Mouse (Mus musculus): ENCODE measurements around the gene Hormad2. TPM values are rescaled to one million over a fixed set of nuclear protein-coding genes. Genes with fewer than 3 reads are reported as not detected.

Gene Hormad2
- total and polyA plus RNA-seq, 2 experiments from 2014 or later, result 0.10 TPM; not detected in 1

- 45% methylated on average over 25 of the region's 25 CpGs for WGBS
- H3K9ac ChIP-seq (replicated peaks; ENCODE audit: low read length, poor library complexity, severe bottlenecking), result no peak overlapping the region
- DNase-seq (ENCODE audit: low spot score) (peak; percentile 54), ATAC-seq (ENCODE audit: low FRiP score) (no peak)
- no peak overlapping the region for H3K4me2 ChIP-seq (ENCODE audit: low read depth, low read length, poor library complexity, severe bottlenecking)
- TF ChIP-seq CTCF (IDR thresholded peaks at IDR 0.05), result no peak
- no peaks in the 10 kb centered on the region for H3K36me3 ChIP-seq (ENCODE audit: insufficient read depth, low read length)
- H3K4me3 ChIP-seq (ENCODE audit: low read depth, low read length), result no peak overlapping the region
- H3K27me3 ChIP-seq (ENCODE audit: insufficient read depth, low read length), result no peaks in the 10 kb centered on the region
- no peaks in the 10 kb centered on the region for H3K4me1 ChIP-seq (ENCODE audit: insufficient read depth, low read length)
- H3K27ac ChIP-seq (ENCODE audit: low read depth, low read length), result no peak overlapping the region; the same call in 1 of the 2 replicates
- no peaks in the 10 kb centered on the region for H3K9me3 ChIP-seq (ENCODE audit: low read length)
Observed at GRCm38 (mm10) chr11:4308514-4309450, 132.1 kb downstream of the Hormad2 start.

- ATAC-seq (ENCODE audit: low FRiP score) (no peak), DNase-seq (ENCODE audit: low spot score) (no peak)
- Histone ChIP-seq H3K27me3 (ENCODE audit: insufficient read depth, low read length) (no peaks in the 10 kb centered on the region), H3K9ac (replicated peaks; ENCODE audit: low read length, poor library complexity, severe bottlenecking) (no peak overlapping the region), H3K4me3 (ENCODE audit: low read depth, low read length) (no peak overlapping the region), H3K4me2 (ENCODE audit: low read depth, low read length, poor library complexity, severe bottlenecking) (no peak overlapping the region), H3K9me3 (ENCODE audit: low read length) (no peaks in the 10 kb centered on the region), H3K4me1 (ENCODE audit: insufficient read depth, low read length) (no peaks in the 10 kb centered on the region), H3K27ac (ENCODE audit: low read depth, low read length) (no peak overlapping the region), H3K36me3 (ENCODE audit: insufficient read depth, low read length) (no peaks in the 10 kb centered on the region)
- 21% methylated on average over 6 of the region's 6 CpGs for WGBS
- no peak for TF ChIP-seq CTCF (IDR thresholded peaks at IDR 0.05)
Observed at GRCm38 (mm10) chr11:4308060-4308513, 132.8 kb downstream of the Hormad2 start.

DNA sequence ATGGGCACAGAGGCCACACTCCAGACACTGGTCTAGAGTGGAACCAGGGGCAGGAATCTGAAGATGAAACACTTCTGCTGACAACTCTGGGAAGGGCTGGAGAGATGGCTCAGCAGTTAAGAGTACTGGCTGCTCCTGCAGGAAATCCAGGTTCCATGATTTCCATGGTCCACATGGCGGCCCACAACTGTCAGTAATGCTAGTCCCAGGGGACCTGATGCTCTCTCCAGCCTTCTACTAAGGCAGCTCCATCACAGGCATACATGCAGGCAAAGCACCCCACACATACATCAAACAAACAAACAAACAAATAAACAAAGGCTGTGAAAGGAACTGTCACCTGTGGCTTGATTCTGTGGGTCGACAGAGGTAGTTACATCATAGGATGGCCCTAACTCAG, 134.8 kb downstream of the Hormad2 start:
- no peak overlapping the region for H3K4me3 ChIP-seq (ENCODE audit: low read depth, low read length)
- no peaks in the 10 kb centered on the region for H3K4me1 ChIP-seq (ENCODE audit: insufficient read depth, low read length)
- WGBS, result 57% methylated on average over 2 of the region's 2 CpGs
- H3K4me2 ChIP-seq (ENCODE audit: low read depth, low read length, poor library complexity, severe bottlenecking), result no peak overlapping the region
- DNase-seq (ENCODE audit: low spot score), result peak; percentile 64
- no peaks in the 10 kb centered on the region for H3K9me3 ChIP-seq (ENCODE audit: low read length)
- no peak overlapping the region for H3K9ac ChIP-seq (replicated peaks; ENCODE audit: low read length, poor library complexity, severe bottlenecking)
- no peak for ATAC-seq (ENCODE audit: low FRiP score)
- H3K27me3 ChIP-seq (ENCODE audit: insufficient read depth, low read length), result no peaks in the 10 kb centered on the region
- TF ChIP-seq CTCF (IDR thresholded peaks at IDR 0.05), result no peak
- no peaks in the 10 kb centered on the region for H3K36me3 ChIP-seq (ENCODE audit: insufficient read depth, low read length)
- H3K27ac ChIP-seq (ENCODE audit: low read depth, low read length), result no peak overlapping the region

GRCm38 (mm10) chr11:4305090-4305489, 135.8 kb downstream of the Hormad2 start:
- no peaks in the 10 kb centered on the region for H3K36me3 ChIP-seq (ENCODE audit: insufficient read depth, low read length)
- no peak overlapping the region for H3K4me3 ChIP-seq (ENCODE audit: low read depth, low read length)
- ATAC-seq (ENCODE audit: low FRiP score), result no peak
- no peak overlapping the region for H3K4me2 ChIP-seq (ENCODE audit: low read depth, low read length, poor library complexity, severe bottlenecking)
- no peaks in the 10 kb centered on the region for H3K9me3 ChIP-seq (ENCODE audit: low read length)
- no peaks in the 10 kb centered on the region for H3K4me1 ChIP-seq (ENCODE audit: insufficient read depth, low read length)
- WGBS, result 91% methylated on average over 4 of the region's 4 CpGs
- no peak for TF ChIP-seq CTCF (IDR thresholded peaks at IDR 0.05)
- DNase-seq (ENCODE audit: low spot score), result no peak
- no peak overlapping the region for H3K9ac ChIP-seq (replicated peaks; ENCODE audit: low read length, poor library complexity, severe bottlenecking)
- no peak overlapping the region for H3K27ac ChIP-seq (ENCODE audit: low read depth, low read length)
- H3K27me3 ChIP-seq (ENCODE audit: insufficient read depth, low read length), result no peaks in the 10 kb centered on the region

GRCm38 (mm10) chr11:4304203-4304602, 136.7 kb downstream of the Hormad2 start:
- Histone ChIP-seq H3K4me1 (ENCODE audit: insufficient read depth, low read length) (no peaks in the 10 kb centered on the region), H3K27ac (ENCODE audit: low read depth, low read length) (no peak overlapping the region), H3K9me3 (ENCODE audit: low read length) (no peaks in the 10 kb centered on the region), H3K4me2 (ENCODE audit: low read depth, low read length, poor library complexity, severe bottlenecking) (no peak overlapping the region), H3K27me3 (ENCODE audit: insufficient read depth, low read length) (no peaks in the 10 kb centered on the region), H3K4me3 (ENCODE audit: low read depth, low read length) (no peak overlapping the region), H3K9ac (replicated peaks; ENCODE audit: low read length, poor library complexity, severe bottlenecking) (no peak overlapping the region), H3K36me3 (ENCODE audit: insufficient read depth, low read length) (no peaks in the 10 kb centered on the region)
- no peak for TF ChIP-seq CTCF (IDR thresholded peaks at IDR 0.05)
- ATAC-seq (ENCODE audit: low FRiP score), result no peak
- 72% methylated on average over 4 of the region's 4 CpGs for WGBS
- DNase-seq (ENCODE audit: low spot score), result no peak

DNA sequence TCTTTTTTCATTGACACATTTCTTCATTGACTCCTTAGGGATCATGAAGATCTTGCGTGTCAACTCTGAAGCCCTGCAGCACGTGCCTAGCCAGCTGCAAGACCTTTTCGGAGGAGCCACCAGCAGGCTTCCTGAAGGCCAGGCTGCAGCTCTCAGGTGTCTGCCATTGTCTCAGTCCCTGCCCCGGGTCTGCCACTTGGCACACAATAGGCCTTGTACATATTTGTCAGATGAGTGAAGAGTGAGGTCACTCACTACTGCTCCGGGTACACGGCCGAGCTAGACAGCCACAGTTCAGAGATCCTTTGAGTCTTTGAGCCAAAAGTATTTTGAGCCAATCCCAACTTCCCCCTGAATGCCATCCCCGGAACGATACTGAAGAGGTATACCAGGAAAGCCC, 137.9 kb downstream of the Hormad2 start:
- no peak for TF ChIP-seq CTCF (IDR thresholded peaks at IDR 0.05)
- no peak for DNase-seq (ENCODE audit: low spot score)
- Histone ChIP-seq H3K4me1 (ENCODE audit: insufficient read depth, low read length) (no peaks in the 10 kb centered on the region), H3K27me3 (ENCODE audit: insufficient read depth, low read length) (no peaks in the 10 kb centered on the region), H3K36me3 (ENCODE audit: insufficient read depth, low read length) (no peaks in the 10 kb centered on the region), H3K27ac (ENCODE audit: low read depth, low read length) (no peak overlapping the region), H3K4me2 (ENCODE audit: low read depth, low read length, poor library complexity, severe bottlenecking) (no peak overlapping the region), H3K4me3 (ENCODE audit: low read depth, low read length) (no peak overlapping the region), H3K9ac (replicated peaks; ENCODE audit: low read length, poor library complexity, severe bottlenecking) (no peak overlapping the region), H3K9me3 (ENCODE audit: low read length) (no peaks in the 10 kb centered on the region)
- WGBS, result 55% methylated on average over 9 of the region's 9 CpGs
- ATAC-seq (ENCODE audit: low FRiP score), result no peak

Measured in midbrain, postnatal 0 days (tissue).